Mouse (Mus musculus): ENCODE results near the gene Cdc42bpb. TPM values are rescaled to one million over a fixed set of nuclear protein-coding genes. Genes with fewer than 3 reads are reported as not detected.

Gene Cdc42bpb
- polyA plus RNA-seq, 1 experiment from 2014 or later: 34.7 TPM

DNA sequence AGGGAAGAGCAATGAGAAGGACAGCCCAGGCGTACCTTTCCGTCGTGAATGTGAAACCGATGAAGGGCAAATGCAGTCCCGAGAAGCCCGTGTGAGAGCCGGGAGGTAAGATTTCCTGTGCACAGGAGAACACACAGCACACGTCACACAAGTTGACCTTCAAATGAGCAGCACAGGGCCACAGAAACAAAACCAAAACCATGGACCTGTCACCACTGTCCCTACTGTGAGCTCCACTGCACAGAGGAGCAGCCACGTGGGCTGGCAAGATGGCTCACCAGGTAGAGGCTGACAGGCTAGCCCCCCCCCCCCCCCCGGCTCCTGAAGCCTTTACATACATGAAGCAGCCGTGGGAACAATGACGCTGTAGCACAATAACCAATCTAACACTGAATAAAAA is 52.6 kb downstream of the Cdc42bpb start:
- Histone ChIP-seq H3K4me3 (no peak overlapping the region), H3K4me1 (replicated peaks) (0 out of 2 replicates have a peak, but pooled peaks cover 3% of the 10 kb centered on the region), H3K36me3 (peaks cover 100% of the 10 kb centered on the region), H3K27me3 (ENCODE audit: insufficient read depth, poor library complexity, severe bottlenecking) (no peaks in the 10 kb centered on the region), H3K27ac (no peak overlapping the region), H3K9me3 (no peaks in the 10 kb centered on the region)
- no peak for DNase-seq (ENCODE audit: low spot score)
- 95% methylated on average over 12 of the region's 12 CpGs for WGBS

DNA sequence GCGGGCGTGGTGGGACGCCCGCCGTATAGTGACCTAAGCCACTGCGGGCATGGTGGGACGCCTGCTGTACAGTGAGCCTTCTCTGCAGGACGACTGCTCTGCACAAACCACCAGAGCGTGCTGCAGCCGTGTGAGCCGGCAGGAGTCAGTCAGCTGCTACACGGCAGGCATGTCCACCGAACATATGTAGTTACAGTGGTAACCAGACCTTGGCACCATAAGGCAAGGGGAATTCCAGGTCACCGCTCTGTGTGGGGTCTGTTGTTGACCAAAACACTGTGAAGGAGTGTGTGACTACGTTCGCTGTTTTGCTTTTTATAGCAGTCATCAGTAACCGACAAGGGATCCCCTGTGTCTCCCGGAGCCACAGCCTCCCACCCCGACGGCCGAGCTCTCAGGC is 53.0 kb downstream of the Cdc42bpb start:
- Histone ChIP-seq H3K27ac (no peak overlapping the region), H3K36me3 (peaks cover 100% of the 10 kb centered on the region), H3K4me1 (replicated peaks) (0 out of 2 replicates have a peak, but pooled peaks cover 3% of the 10 kb centered on the region), H3K9me3 (no peaks in the 10 kb centered on the region), H3K27me3 (ENCODE audit: insufficient read depth, poor library complexity, severe bottlenecking) (no peaks in the 10 kb centered on the region), H3K4me3 (no peak overlapping the region)
- 96% methylated on average over 21 of the region's 21 CpGs for WGBS
- no peak for DNase-seq (ENCODE audit: low spot score)

DNA sequence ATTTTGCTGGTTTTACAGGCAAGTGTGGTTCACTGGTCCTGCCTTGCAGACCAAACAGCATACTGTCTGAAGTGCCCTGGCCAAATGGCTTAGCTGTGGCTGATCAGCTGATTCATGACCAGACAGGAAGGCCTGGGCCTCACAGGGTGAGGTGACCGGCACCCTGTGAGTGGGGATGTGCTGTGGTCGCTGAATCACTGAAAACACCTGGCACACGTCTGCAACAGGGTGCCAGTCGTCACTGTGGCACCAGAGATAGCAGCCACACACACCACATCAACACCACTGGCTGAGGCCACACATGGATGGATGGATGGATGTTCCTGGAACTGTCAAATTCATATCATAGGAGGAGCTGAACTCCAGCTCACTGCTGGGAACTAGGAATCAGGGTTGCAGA is 54.1 kb downstream of the Cdc42bpb start:
- Histone ChIP-seq H3K4me3 (no peak overlapping the region), H3K36me3 (peaks cover 100% of the 10 kb centered on the region), H3K4me1 (replicated peaks) (0 out of 2 replicates have a peak, but pooled peaks cover 3% of the 10 kb centered on the region), H3K27ac (no peak overlapping the region), H3K9me3 (no peaks in the 10 kb centered on the region), H3K27me3 (ENCODE audit: insufficient read depth, poor library complexity, severe bottlenecking) (no peaks in the 10 kb centered on the region)
- WGBS: 94% methylated on average over 4 of the region's 4 CpGs
- no peak for DNase-seq (ENCODE audit: low spot score)

DNA sequence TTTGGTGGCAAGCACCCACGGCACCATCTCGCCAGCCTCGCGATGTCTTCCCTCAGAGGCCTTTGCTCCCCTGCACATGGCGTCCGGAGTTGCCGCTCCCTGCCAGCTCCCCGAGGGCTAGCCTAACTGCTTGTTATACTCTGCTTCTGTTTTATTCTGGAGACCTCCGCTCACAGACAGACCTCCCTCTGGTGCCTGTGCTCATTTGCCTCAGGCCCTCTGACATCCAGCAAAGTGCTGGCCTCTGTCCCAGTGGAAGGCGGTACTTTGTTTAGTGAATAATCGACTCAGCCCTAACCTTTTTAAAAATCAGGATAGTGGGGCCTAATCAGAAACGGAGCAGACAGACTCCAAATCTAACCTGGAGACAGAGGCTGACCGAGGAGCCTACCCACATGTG is 55.7 kb downstream of the Cdc42bpb start:
- 95% methylated on average over 13 of the region's 13 CpGs for WGBS
- H3K4me3 ChIP-seq: no peak overlapping the region
- no peaks in the 10 kb centered on the region for H3K9me3 ChIP-seq
- H3K36me3 ChIP-seq: peaks cover 100% of the 10 kb centered on the region
- 0 out of 2 replicates have a peak, but pooled peaks cover 3% of the 10 kb centered on the region for H3K4me1 ChIP-seq (replicated peaks)
- H3K27ac ChIP-seq: no peak overlapping the region
- DNase-seq (ENCODE audit: low spot score): no peak
- H3K27me3 ChIP-seq (ENCODE audit: insufficient read depth, poor library complexity, severe bottlenecking): no peaks in the 10 kb centered on the region

DNA sequence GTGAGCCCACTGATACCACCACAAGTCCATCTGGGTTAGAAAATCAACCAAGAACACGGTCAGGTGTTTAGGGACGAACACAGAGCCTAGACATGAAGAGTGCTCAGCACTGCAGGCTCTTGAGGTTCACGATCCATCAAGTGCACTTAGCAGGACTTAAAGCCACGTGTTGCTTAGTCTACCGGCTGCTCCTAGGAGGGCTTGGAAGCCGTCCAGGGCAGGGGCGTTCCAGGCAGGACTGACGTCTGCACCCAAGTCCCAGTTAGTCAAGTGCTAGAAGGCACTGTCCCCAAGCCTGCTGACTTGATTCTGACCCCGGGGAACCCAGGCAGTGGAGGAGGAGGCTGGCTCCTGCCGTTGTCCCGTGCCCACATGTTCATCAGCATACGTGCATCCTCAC is 57.0 kb downstream of the Cdc42bpb start:
- Histone ChIP-seq H3K27ac (no peak overlapping the region), H3K36me3 (peaks cover 100% of the 10 kb centered on the region), H3K9me3 (no peaks in the 10 kb centered on the region), H3K4me1 (replicated peaks) (no peaks in the 10 kb centered on the region), H3K27me3 (ENCODE audit: insufficient read depth, poor library complexity, severe bottlenecking) (no peaks in the 10 kb centered on the region), H3K4me3 (no peak overlapping the region)
- 93% methylated on average over 12 of the region's 12 CpGs for WGBS
- no peak for DNase-seq (ENCODE audit: low spot score)

- no peaks in the 10 kb centered on the region for H3K4me1 ChIP-seq (replicated peaks)
- H3K27me3 ChIP-seq (ENCODE audit: insufficient read depth, poor library complexity, severe bottlenecking): no peaks in the 10 kb centered on the region
- H3K9me3 ChIP-seq: no peaks in the 10 kb centered on the region
- H3K36me3 ChIP-seq: peaks cover 100% of the 10 kb centered on the region
- DNase-seq (ENCODE audit: low spot score): no peak
- WGBS: 98% methylated on average over 9 of the region's 9 CpGs
- H3K27ac ChIP-seq: no peak overlapping the region
- no peak overlapping the region for H3K4me3 ChIP-seq
Observed at GRCm38 (mm10) chr12:111317694-111318093, 59.8 kb downstream of the Cdc42bpb start.

DNA sequence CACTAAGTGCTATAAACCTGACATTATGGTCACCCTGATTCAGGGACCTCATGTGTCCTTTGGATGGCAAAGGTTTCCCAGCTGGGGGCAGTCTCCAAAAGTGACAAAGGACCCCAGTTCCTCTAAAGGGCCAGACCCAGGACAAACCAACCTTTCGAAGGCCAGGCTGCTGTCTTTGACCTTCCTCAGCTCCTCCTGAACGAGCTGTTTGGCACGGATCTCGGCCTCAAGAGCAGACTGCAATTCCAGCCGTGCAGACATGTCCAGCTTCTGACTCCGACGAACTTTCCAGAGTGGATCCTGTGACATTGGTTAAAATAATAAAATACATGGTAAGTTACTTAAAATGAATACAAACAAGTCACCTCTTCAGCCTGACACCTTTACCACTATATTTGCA is 63.2 kb downstream of the Cdc42bpb start:
- no peaks in the 10 kb centered on the region for H3K4me1 ChIP-seq (replicated peaks)
- H3K36me3 ChIP-seq: peaks cover 100% of the 10 kb centered on the region
- H3K27me3 ChIP-seq (ENCODE audit: insufficient read depth, poor library complexity, severe bottlenecking): no peaks in the 10 kb centered on the region
- 97% methylated on average over 7 of the region's 7 CpGs for WGBS
- no peak overlapping the region for H3K4me3 ChIP-seq
- no peak overlapping the region for H3K27ac ChIP-seq
- DNase-seq (ENCODE audit: low spot score): no peak
- no peaks in the 10 kb centered on the region for H3K9me3 ChIP-seq

- no peaks in the 10 kb centered on the region for H3K27me3 ChIP-seq (ENCODE audit: insufficient read depth, poor library complexity, severe bottlenecking)
- peaks cover 97% of the 10 kb centered on the region for H3K36me3 ChIP-seq
- 93% methylated on average over 10 of the region's 10 CpGs for WGBS
- no peaks in the 10 kb centered on the region for H3K9me3 ChIP-seq
- no peak for DNase-seq (ENCODE audit: low spot score)
- H3K4me3 ChIP-seq: no peak overlapping the region
- no peak overlapping the region for H3K27ac ChIP-seq
- no peaks in the 10 kb centered on the region for H3K4me1 ChIP-seq (replicated peaks)
Observed at GRCm38 (mm10) chr12:111311775-111312174, 65.7 kb downstream of the Cdc42bpb start.

GRCm38 (mm10) chr12:111309931-111310330 is 67.6 kb downstream of the Cdc42bpb start:
- Histone ChIP-seq H3K4me1 (replicated peaks) (no peaks in the 10 kb centered on the region), H3K27ac (no peak overlapping the region), H3K27me3 (ENCODE audit: insufficient read depth, poor library complexity, severe bottlenecking) (no peaks in the 10 kb centered on the region), H3K36me3 (peaks cover 97% of the 10 kb centered on the region), H3K4me3 (no peak overlapping the region), H3K9me3 (no peaks in the 10 kb centered on the region)
- 91% methylated on average over 14 of the region's 14 CpGs for WGBS
- DNase-seq (ENCODE audit: low spot score): no peak

DNA sequence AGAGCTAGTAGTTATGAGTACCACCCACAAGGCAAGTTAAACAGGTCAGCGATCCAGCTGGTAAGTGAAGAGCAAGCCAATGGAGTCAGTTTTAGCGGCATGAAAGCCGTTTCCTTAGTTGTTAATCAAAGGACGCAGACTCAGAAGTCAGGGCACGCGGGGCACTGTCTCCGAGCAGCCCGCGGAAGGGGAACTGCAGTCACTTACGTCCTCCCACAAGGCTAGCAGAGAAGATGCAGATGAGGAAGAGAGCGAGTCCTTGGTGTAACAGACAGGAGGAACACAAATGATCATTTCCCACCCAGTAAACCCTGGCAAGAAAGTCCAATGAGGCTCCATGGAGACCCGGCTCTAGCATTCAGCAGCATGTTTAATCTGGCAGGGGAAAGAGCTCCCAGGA is 68.3 kb downstream of the Cdc42bpb start:
- H3K27me3 ChIP-seq (ENCODE audit: insufficient read depth, poor library complexity, severe bottlenecking): no peaks in the 10 kb centered on the region
- H3K27ac ChIP-seq: no peak overlapping the region
- no peak for DNase-seq (ENCODE audit: low spot score)
- peaks cover 97% of the 10 kb centered on the region for H3K36me3 ChIP-seq
- 91% methylated on average over 12 of the region's 12 CpGs for WGBS
- H3K4me3 ChIP-seq: no peak overlapping the region
- H3K9me3 ChIP-seq: no peaks in the 10 kb centered on the region
- H3K4me1 ChIP-seq (replicated peaks): no peaks in the 10 kb centered on the region

- WGBS: 91% methylated on average over 8 of the region's 8 CpGs
- no peak for DNase-seq (ENCODE audit: low spot score)
- Histone ChIP-seq H3K36me3 (peaks cover 97% of the 10 kb centered on the region), H3K27me3 (ENCODE audit: insufficient read depth, poor library complexity, severe bottlenecking) (no peaks in the 10 kb centered on the region), H3K9me3 (no peaks in the 10 kb centered on the region), H3K4me3 (no peak overlapping the region), H3K4me1 (replicated peaks) (no peaks in the 10 kb centered on the region), H3K27ac (no peak overlapping the region)
Observed at GRCm38 (mm10) chr12:111306821-111307220, 70.7 kb downstream of the Cdc42bpb start.

- Histone ChIP-seq H3K4me1 (replicated peaks) (no peaks in the 10 kb centered on the region), H3K27me3 (ENCODE audit: insufficient read depth, poor library complexity, severe bottlenecking) (no peaks in the 10 kb centered on the region), H3K4me3 (no peak overlapping the region), H3K27ac (no peak overlapping the region), H3K36me3 (peaks cover 94% of the 10 kb centered on the region), H3K9me3 (no peaks in the 10 kb centered on the region)
- 95% methylated on average over 8 of the region's 8 CpGs for WGBS
- no peak for DNase-seq (ENCODE audit: low spot score)
Observed at GRCm38 (mm10) chr12:111303702-111304337, 73.7 kb downstream of the Cdc42bpb start.

- WGBS: 99% methylated on average over 14 of the region's 14 CpGs
- DNase-seq (ENCODE audit: low spot score): no peak
- H3K4me3 ChIP-seq: no peak overlapping the region
- no peaks in the 10 kb centered on the region for H3K9me3 ChIP-seq
- H3K27me3 ChIP-seq (ENCODE audit: insufficient read depth, poor library complexity, severe bottlenecking): no peaks in the 10 kb centered on the region
- H3K36me3 ChIP-seq: peaks cover 97% of the 10 kb centered on the region
- no peak overlapping the region for H3K27ac ChIP-seq
- H3K4me1 ChIP-seq (replicated peaks): no peaks in the 10 kb centered on the region
Observed at GRCm38 (mm10) chr12:111302018-111302345, 75.5 kb downstream of the Cdc42bpb start.
